Mouse (Mus musculus) olfactory bulb, adult 2 months (tissue): ENCODE results near the gene Cdcp1. TPM values are rescaled to one million over a fixed set of nuclear protein-coding genes. Genes with fewer than 3 reads are reported as not detected.

ENCODE experiments used
- H3K27ac ChIP-seq: fragments of 200-500 bp; 2 replicates; pipeline ENCODE4 v1.5.1; 2012; ENCODE audit warnings: low read depth, low read length; ENCODE audit not compliant: insufficient read depth
- H3K4me1 ChIP-seq: fragments of 200-500 bp; 2 replicates; pipeline ENCODE4 v1.6.1; 2012; ENCODE audit warnings: low read length; ENCODE audit not compliant: control insufficient read depth, insufficient read depth
- H3K4me3 ChIP-seq: fragments of 200-500 bp; 2 replicates; pipeline ENCODE4 v1.5.1; 2012; ENCODE audit warnings: mild to moderate bottlenecking, low read depth, low read length, moderate library complexity; ENCODE audit not compliant: insufficient read depth
- CTCF ChIP-seq: fragments of 200-500 bp; IDR thresholded peaks from 2 replicates; pipeline ENCODE4 v1.5.1; 2012; ENCODE audit warnings: low read depth, mild to moderate bottlenecking, low read length, moderate library complexity; ENCODE audit not compliant: insufficient read depth
- POLR2A ChIP-seq: fragments of 200-500 bp; IDR thresholded peaks from 2 replicates; pipeline ENCODE4 v1.6.1; 2012; ENCODE audit warnings: mild to moderate bottlenecking, low read depth, low read length, moderate library complexity; ENCODE audit not compliant: insufficient read depth
- WGBS: fragments of 180-500 bp; shearing (Covaris S2); methylation state at CpG from one replicate; pipeline ENCODE4 v1.1.7; 2018; 5-methylcytosine and 5-hydroxymethylcytosine counted together
- polyA plus RNA-seq: library from polyadenylated mRNA; stranded (reverse); fragments of >200 nt; gene quantifications from 2 replicates; pipeline ENCODE4 v1.2.4, GENCODE M21; 2012; ENCODE audit warnings: low replicate concordance; ENCODE audit not compliant: missing spikeins, insufficient read depth, insufficient read length

Gene Cdcp1
- polyA plus RNA-seq = not detected in 2 replicates

DNA sequence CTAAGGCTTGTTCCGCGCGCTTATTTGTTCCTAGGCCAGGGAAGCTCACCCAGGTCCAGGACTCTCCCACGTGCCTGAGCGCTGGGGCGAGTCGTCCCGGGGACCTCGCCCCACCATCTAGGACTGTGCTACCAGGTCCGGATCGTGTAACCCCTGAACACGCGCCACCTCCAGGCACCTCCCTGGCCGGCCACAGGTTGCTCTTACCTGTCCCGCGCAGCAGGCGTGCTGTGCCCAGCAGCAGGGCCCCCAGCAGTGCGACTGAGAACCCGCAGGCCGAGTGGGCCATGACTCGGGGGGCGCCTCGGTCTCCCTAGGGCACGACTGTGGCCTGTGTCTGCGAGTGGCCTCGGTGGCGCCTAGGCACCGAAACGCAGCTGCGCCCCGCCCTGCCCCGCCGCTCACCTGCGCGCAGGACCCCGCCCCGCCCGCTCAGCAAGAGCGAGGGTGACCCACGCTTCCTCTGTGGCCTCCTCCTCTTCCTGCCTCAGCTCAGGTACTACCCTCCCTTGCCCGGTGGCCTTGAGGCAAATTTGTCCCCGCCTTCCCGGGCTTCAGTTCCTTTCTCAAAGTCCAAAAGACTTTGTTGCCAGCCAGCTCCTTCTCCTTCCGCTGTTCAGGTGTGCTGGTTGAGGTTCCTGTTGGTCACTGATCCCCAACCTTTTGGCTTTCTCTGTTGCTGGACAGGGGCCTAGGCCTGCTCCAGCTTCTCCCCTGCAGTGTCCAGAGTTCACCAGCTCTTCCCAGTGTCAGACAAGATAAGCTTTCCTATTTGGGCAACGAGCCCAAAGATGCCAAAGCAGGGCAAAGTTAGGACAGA lies at the start of gene Cdcp1:
Gene Cdcp1, minus strand, starts transcription at position 418 of the 820 bp plus-strand sequence.
- 15% methylated on average over 45 of the region's 45 CpGs for WGBS
- no peak for TF ChIP-seq POLR2A
- no peak for TF ChIP-seq CTCF
- Histone ChIP-seq H3K4me1 (peaks cover 11% of the 10 kb centered on the region), H3K27ac (no peak within 1 kb of the TSS), H3K4me3 (no peak within 1 kb of the TSS)

DNA sequence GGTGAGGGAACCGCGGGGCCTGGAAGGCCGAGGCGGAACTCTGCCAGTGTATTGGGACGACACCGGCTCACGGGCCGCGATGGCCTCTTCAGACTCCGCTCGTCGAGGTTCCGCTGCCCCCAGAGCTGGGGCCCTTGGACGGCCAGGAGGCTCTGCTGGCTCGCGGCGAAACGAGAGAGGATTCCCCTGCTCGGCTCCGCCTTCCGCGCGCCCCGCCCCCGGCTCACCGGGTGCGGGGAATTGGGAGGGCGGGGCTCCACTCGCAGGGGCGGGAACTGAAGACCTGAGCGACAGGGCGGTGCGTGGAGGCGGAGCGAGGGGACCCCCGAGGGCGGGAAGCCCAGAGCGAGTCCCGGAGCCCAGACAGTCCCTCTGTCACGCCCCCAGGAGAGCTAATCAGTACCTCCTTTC lies 44.8 kb upstream of the Cdcp1 start, which contains the start of gene Tmem158:
Gene Tmem158, minus strand, starts transcription at position 154 of the 411 bp plus-strand sequence.
- peak within 1 kb of the TSS; percentile 97 for H3K4me3 ChIP-seq
- H3K4me1 ChIP-seq = no peaks in the 10 kb centered on the region
- peak; percentile 88 for TF ChIP-seq POLR2A
- TF ChIP-seq CTCF = no peak
- H3K27ac ChIP-seq = peak within 1 kb of the TSS; percentile 95
- under 1% methylated on average over 40 of the region's 40 CpGs for WGBS

DNA sequence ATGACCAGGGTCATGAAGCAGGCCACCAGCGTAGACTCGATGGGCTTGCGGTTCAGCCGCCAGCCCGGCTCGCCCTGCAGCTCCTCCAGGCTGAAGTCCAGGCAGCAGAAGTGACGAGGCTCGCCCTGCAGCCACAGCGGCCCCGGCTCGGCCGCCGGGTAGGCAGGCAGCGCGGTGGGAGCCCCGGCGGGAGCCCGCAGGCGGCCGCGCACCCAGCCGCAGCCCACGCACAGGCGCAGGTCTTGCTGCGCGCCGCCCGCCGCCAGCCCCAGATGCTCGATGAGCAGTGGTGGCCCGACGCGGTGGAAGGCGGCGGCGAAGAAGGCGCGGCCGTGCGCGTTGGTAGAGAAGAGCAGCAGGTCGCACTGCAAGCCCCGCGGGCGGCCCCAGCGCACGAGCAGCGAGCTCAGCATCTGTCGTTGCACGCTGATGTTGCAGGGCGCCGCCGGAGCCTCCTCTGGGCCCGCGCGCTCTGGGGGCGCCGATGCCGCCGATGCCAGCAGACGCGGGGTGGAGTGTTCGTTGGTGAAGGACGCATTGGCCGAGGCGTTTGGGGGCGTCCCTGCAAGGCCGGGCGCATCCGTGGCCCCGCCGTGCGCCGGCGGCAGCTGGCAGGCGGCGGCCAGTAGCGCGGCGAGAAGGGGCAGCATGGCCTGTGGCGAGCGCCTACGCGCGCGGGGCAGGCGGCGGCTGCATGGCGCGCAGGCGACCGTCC lies 44.2 kb upstream of the Cdcp1 start:
- H3K4me3 ChIP-seq = peak overlapping the region; percentile 97
- TF ChIP-seq POLR2A (no peak), CTCF (no peak)
- peak overlapping the region; percentile 95 for H3K27ac ChIP-seq
- H3K4me1 ChIP-seq = no peaks in the 10 kb centered on the region
- under 1% methylated on average over 92 of the region's 92 CpGs for WGBS

DNA sequence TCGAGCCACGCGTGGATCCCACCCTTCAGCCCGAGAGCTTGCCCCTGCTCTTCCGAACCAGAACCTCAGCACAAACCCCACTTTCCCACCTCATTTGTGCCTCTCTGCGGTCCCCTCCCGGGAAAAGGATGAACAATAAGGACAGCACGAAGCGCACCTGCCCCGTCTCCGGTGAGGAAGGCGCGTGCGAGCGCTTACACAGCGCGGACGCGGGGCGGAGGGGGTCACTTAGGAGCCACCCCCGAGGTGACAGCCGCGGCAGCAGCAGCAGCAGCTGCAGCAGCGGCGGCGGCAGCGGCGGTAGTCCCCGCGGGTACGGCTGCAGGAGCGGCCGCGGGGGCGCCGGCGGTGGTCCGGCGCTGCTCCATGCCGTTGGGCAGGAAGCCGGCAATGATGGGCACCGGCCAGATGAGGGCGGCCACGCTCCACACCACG lies 43.6 kb upstream of the Cdcp1 start:
- Histone ChIP-seq H3K4me1 (no peaks in the 10 kb centered on the region), H3K4me3 (peak overlapping the region; percentile 97), H3K27ac (peak overlapping the region; percentile 95)
- peak; percentile 55; the same call in 1 of the 2 replicates for TF ChIP-seq CTCF
- TF ChIP-seq POLR2A = 0 out of 2 replicates have a peak, but pooled peaks have one; percentile 18
- 1% methylated on average over 43 of the region's 45 CpGs for WGBS

DNA sequence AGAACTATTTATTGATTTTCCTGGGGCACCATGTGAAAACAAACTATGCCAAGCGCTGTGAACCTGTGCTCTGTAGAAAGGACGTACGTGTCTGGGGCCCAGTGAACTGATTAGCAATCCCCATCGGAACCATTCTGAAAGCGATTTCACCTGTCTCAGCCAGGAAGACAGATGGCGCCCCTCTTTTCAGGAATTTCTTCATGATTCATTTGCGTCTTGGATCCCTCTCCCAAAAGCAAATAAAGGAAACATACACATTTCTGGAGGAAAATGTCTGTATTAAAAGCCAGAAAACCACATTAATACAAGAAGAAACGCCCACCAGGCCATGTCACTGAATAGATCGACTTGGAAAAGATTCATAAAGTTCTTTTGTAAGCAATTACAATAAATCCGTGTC lies 43.0 kb upstream of the Cdcp1 start:
- WGBS = 37% methylated on average over 10 of the region's 10 CpGs
- Histone ChIP-seq H3K4me1 (no peaks in the 10 kb centered on the region), H3K4me3 (peak overlapping the region; percentile 31; the same call in 1 of the 2 replicates), H3K27ac (no peak overlapping the region)
- TF ChIP-seq CTCF (no peak), POLR2A (no peak)

DNA sequence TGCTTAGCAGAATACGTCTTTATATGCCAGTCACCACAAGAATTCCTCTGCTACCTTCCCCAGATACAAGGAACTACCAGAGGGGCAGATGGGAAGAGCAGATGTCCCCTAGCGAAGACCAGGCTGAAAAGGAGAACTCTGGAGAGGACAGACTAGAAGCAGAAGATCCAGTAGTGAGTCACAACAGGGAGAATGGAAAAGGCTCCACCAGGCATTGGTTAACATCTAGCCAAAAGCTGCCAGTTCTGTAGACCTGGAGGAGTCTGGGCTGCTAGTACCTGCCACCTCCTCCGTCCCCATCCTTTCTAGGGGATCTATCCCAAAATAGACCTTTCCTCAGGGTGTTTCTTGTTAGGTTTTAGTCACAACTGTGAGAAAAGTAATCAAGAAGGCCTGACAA lies 39.9 kb upstream of the Cdcp1 start:
- Histone ChIP-seq H3K27ac (no peak overlapping the region), H3K4me3 (no peak overlapping the region), H3K4me1 (no peaks in the 10 kb centered on the region)
- TF ChIP-seq POLR2A (no peak), CTCF (no peak)
- WGBS = 90% methylated on average over 3 of the region's 3 CpGs

DNA sequence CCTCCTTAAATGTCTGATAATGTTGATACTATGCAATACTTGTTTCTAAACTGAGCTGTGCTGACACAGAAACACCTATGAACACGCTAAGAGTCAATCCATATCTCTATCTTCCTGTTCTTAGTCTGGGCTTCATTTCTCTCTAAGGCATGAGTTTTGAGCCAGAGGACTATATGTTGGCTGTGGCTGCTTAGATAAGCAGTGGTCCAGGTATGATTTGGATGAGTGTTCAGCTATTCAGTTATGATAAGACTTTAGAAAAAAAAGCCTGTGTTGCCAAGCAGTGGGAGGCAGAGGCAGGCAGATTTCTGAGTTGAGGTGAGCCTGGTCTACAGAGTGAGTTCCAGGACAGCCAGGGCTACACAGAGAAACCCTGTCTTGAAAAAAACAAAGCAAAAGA lies 32.2 kb upstream of the Cdcp1 start:
- TF ChIP-seq POLR2A (no peak), CTCF (no peak)
- Histone ChIP-seq H3K27ac (no peak overlapping the region), H3K4me3 (no peak overlapping the region), H3K4me1 (peaks cover 6% of the 10 kb centered on the region; the same call in 1 of the 2 replicates)
- 90% methylated on average over 1 of the region's 1 CpGs for WGBS

DNA sequence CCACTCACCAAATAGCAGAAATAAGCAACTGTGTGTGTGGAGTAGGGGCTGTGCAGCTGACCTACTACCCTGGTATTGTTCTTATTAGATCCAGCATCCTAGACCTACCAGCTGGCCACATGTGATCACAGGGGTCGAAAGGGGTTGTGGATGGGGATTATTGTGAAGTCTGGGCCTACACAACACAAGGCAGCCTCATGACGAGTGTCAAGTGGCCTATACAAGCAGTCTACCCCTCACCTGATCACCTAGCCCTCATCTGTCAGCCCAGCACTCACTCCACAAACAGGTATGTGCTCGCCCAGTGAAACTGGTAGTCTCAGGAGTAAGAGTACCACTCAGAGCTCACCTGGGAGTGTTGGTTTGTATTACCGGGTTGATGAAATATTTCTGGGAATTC lies 29.3 kb upstream of the Cdcp1 start:
- Histone ChIP-seq H3K4me3 (no peak overlapping the region), H3K4me1 (peaks cover 6% of the 10 kb centered on the region; the same call in 1 of the 2 replicates), H3K27ac (no peak overlapping the region)
- TF ChIP-seq POLR2A (no peak), CTCF (no peak)
- 95% methylated on average over 4 of the region's 4 CpGs for WGBS
